Mouse (Mus musculus) right cerebral cortex, adult 2 months (tissue): Measurements from ENCODE around the gene Wipi1.

Experiments used
- DNase-seq, 2 experiments: peaks; one replicate each; pipeline ENCODE4 v3.0.0; 2021 to 2022; ENCODE audit warnings: low spot score in 2 of 2

Gene Wipi1

DNA sequence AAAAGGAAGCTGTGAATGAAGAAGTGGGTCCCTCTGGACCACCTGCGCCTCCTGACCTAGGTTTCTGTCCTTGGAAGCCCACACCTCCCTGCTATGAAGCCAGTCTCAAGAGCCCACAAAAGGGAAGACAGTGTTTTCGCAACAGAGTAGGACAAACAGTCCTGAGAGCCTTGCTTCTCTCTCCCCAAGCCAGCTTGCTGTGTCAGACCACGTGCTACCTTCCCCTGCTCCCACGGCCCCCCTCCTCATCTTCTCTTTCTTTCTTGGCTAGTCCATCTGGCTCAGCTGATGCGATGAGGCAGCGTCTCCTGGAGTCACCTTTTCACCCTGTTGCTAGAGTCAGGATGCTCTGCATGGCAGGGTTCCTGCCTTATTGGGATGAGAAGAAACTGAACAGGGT is 72.5 kb downstream of the Wipi1 start:
- no peak for DNase-seq

DNA sequence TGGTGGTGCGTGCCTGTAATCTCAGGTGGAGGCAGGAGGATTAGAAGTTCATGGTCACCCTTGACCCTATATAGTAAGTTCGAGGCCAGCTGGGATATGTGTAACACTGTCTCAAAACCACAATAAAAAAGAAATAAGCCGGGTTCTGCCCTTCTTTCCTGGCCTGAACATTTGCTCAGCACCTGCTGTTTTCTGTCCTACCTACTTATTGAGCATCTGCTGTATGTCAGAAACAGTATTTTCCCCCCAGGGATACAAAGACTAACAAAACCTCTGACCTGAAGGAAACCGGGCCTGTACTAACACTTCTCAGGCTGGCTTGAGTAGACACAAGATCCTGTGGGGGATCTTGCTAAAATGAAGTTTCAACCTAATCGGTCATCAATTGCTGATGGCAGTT is 74.8 kb downstream of the Wipi1 start:
- no peak for DNase-seq

DNA sequence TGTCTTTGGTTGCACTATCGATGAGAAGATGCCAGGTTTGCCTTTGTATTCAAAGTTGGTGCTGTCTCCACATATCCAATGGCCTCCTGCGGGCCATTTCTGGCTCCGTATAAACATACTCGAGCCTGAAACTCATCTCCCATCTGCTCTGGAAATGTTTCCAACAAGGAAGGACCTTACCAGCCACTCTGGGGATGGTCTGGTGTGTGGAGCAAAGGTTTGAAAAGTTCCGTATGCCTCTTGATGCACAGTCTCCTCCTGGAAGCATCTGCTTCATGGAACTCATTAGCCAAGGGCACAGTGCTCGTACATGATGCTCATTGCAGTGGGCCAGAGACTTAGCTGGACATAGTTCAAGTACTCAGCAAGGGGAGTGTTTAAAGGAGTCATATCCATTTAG is 75.8 kb downstream of the Wipi1 start:
- DNase-seq, result no peak

GRCm38 (mm10) chr11:109530030-109530429 is 81.7 kb downstream of the Wipi1 start:
- no peak for DNase-seq

DNA sequence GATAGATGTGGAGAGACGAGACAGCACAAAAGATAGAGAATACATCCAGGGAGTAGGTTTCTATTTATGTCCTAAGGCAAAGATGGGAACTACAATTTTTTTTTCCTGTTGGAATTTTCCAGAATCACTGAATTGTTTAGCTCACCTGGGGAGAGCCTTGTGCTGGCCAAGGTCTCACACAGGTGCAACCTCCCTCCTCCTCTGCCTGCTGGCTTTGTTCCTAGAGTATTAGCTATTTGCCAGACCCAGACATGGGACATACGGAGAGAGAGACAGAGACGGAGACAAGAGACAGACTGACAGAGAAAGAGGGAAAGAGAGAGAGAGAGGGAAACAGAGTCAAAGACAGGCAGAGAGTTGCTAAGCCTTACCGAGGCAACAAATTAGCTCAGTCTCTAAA is 86.2 kb downstream of the Wipi1 start:
- DNase-seq, result no peak

GRCm38 (mm10) chr11:109524869-109525268 is 86.9 kb downstream of the Wipi1 start:
- no peak for DNase-seq
